Mouse (Mus musculus) ES-Bruce4 (cell line): ENCODE results near the gene Acoxl.

Experiments
- CTCF ChIP-seq: IDR thresholded peaks from one replicate; pipeline ENCODE4 v1.8.1; 2011; ENCODE audit warnings: low read depth, low read length
- EP300 ChIP-seq: IDR thresholded peaks from 2 replicates; pipeline ENCODE4 v1.6.1; 2011; ENCODE audit warnings: low read depth, low read length; ENCODE audit not compliant: insufficient read depth
- POLR2A ChIP-seq: IDR thresholded peaks from one replicate; pipeline ENCODE4 v1.8.1; 2011; ENCODE audit warnings: low read length; ENCODE audit not compliant: insufficient read depth

GRCm38 (mm10) chr2:127881063-127881462, 42.4 kb downstream of the Acoxl start:
- TF ChIP-seq CTCF (no peak), EP300 (no peak), POLR2A (no peak)
